Mouse (Mus musculus) lung, embryonic 14.5 days (tissue): ENCODE measurements at regions not wholly inside any gene's neighbourhood (a gene's known extent, or its start where the extent isn't known, plus 50 kb on each side); places are given as distances from the start of the nearest gene placed in this dataset.
A peak's percentile ranks its signal among the peaks of the same experiment; 100 is the strongest.

Source experiments
- ATAC-seq: fragments of 200-750 bp; cut with Nextera tagmentation; 2 replicates; pipeline ENCODE4 v1.8.0; 2017; ENCODE audit warnings: mild to moderate bottlenecking, moderate TSS enrichment, moderate library complexity; ENCODE audit not compliant: insufficient read depth
- DNase-seq: peaks from one replicate; pipeline ENCODE4 v3.0.0-alpha.2; 2015
- H3K27ac ChIP-seq: fragments of 300-500 bp; sonication (generic); 2 replicates; pipeline ENCODE4 v1.5.1; 2014; ENCODE audit warnings: low read depth, mild to moderate bottlenecking, moderate library complexity
- H3K27me3 ChIP-seq: fragments of 300-500 bp; sonication (generic); 2 replicates; pipeline ENCODE4 v1.6.1; 2014; ENCODE audit warnings: low read length, control low read depth; ENCODE audit not compliant: insufficient read depth
- H3K36me3 ChIP-seq: fragments of 300-500 bp; sonication (generic); 2 replicates; pipeline ENCODE4 v1.6.1; 2014; ENCODE audit warnings: control low read depth; ENCODE audit not compliant: insufficient read depth
- H3K4me1 ChIP-seq: fragments of 300-500 bp; sonication (generic); 2 replicates; pipeline ENCODE4 v1.6.1; 2014; ENCODE audit warnings: antibody characterized with exemption, control low read depth; ENCODE audit not compliant: insufficient read depth
- H3K4me2 ChIP-seq: fragments of 300-500 bp; sonication (generic); 2 replicates; pipeline ENCODE4 v1.6.1; 2014; ENCODE audit warnings: mild to moderate bottlenecking
- H3K4me3 ChIP-seq: fragments of 300-500 bp; sonication (generic); 2 replicates; pipeline ENCODE4 v1.5.1; 2014; ENCODE audit warnings: low read depth, low read length
- H3K9ac ChIP-seq: fragments of 300-500 bp; sonication (generic); 2 replicates; pipeline ENCODE4 v1.6.1; 2014
- H3K9me3 ChIP-seq: fragments of 300-500 bp; sonication (generic); 2 replicates; pipeline ENCODE4 v1.6.1; 2016; ENCODE audit warnings: low read depth, low read length, control low read depth
- CTCF ChIP-seq: IDR thresholded peaks from 2 replicates; pipeline ENCODE4 v1.5.1; 2016; ENCODE audit warnings: antibody characterized with exemption, low read depth
- WGBS: fragments of 180-500 bp; shearing (Covaris S2); extraction: QIAGEN DNeasy Blood & Tissue Kit; methylation state at CpG from one replicate; pipeline ENCODE4 v1.1.7; 2014; 5-methylcytosine and 5-hydroxymethylcytosine counted together

- H3K4me3 ChIP-seq = no peak overlapping the region
- H3K4me1 ChIP-seq = no peaks in the 10 kb centered on the region
- no peak overlapping the region for H3K27ac ChIP-seq
- 0 out of 2 replicates have a peak overlapping the region, but pooled peaks have one; percentile 18 for H3K4me2 ChIP-seq
- H3K36me3 ChIP-seq = no peaks in the 10 kb centered on the region
- TF ChIP-seq CTCF = no peak
- DNase-seq (no peak), ATAC-seq (no peak)
- H3K9ac ChIP-seq = no peak overlapping the region
- 20% methylated on average over 5 of the region's 5 CpGs for WGBS
- H3K9me3 ChIP-seq = no peaks in the 10 kb centered on the region
- H3K27me3 ChIP-seq = no peaks in the 10 kb centered on the region
Measured at GRCm38 (mm10) chr2:18617520-18617919, 54.7 kb upstream of the Commd3 start.

- ATAC-seq (no peak), DNase-seq (no peak)
- Histone ChIP-seq H3K9ac (no peak overlapping the region), H3K9me3 (no peaks in the 10 kb centered on the region), H3K36me3 (no peaks in the 10 kb centered on the region), H3K4me3 (peak overlapping the region; percentile 43), H3K27me3 (peaks cover 58% of the 10 kb centered on the region), H3K4me1 (peaks cover 11% of the 10 kb centered on the region), H3K4me2 (peak overlapping the region; percentile 73), H3K27ac (no peak overlapping the region)
- TF ChIP-seq CTCF = no peak
- WGBS = 4% methylated on average over 10 of the region's 10 CpGs
Measured at GRCm38 (mm10) chr2:18609868-18610185, 62.4 kb upstream of the Commd3 start.

GRCm38 (mm10) chr2:18609075-18609867 lies 62.9 kb upstream of the Commd3 start:
- ATAC-seq (peak; percentile 62; the same call in 1 of the 2 replicates), DNase-seq (no peak)
- peaks cover 11% of the 10 kb centered on the region for H3K4me1 ChIP-seq
- 1% methylated on average over 51 of the region's 51 CpGs for WGBS
- no peaks in the 10 kb centered on the region for H3K9me3 ChIP-seq
- H3K36me3 ChIP-seq = no peaks in the 10 kb centered on the region
- peak overlapping the region; percentile 43 for H3K4me3 ChIP-seq
- peak overlapping the region; percentile 73 for H3K4me2 ChIP-seq
- no peak overlapping the region for H3K27ac ChIP-seq
- peaks cover 58% of the 10 kb centered on the region for H3K27me3 ChIP-seq
- H3K9ac ChIP-seq = peak overlapping the region; percentile 47; the same call in 1 of the 2 replicates
- no peak for TF ChIP-seq CTCF

GRCm38 (mm10) chr2:18608260-18609074 lies 63.7 kb upstream of the Commd3 start:
- TF ChIP-seq CTCF = no peak
- peaks cover 58% of the 10 kb centered on the region for H3K27me3 ChIP-seq
- DNase-seq = peak; percentile 56
- WGBS = under 1% methylated on average over 29 of the region's 29 CpGs
- no peaks in the 10 kb centered on the region for H3K36me3 ChIP-seq
- H3K9ac ChIP-seq = peak overlapping the region; percentile 47
- H3K4me2 ChIP-seq = peak overlapping the region; percentile 73
- peak; percentile 86 for ATAC-seq
- H3K4me3 ChIP-seq = peak overlapping the region; percentile 43
- H3K4me1 ChIP-seq = peaks cover 11% of the 10 kb centered on the region
- no peak overlapping the region for H3K27ac ChIP-seq
- no peaks in the 10 kb centered on the region for H3K9me3 ChIP-seq

GRCm38 (mm10) chr2:18607586-18608259 lies 64.5 kb upstream of the Commd3 start:
- under 1% methylated on average over 13 of the region's 14 CpGs for WGBS
- DNase-seq (no peak), ATAC-seq (0 out of 2 replicates have a peak, but pooled peaks have one; percentile 41)
- Histone ChIP-seq H3K36me3 (no peaks in the 10 kb centered on the region), H3K9me3 (no peaks in the 10 kb centered on the region), H3K4me1 (peaks cover 11% of the 10 kb centered on the region), H3K27me3 (peaks cover 58% of the 10 kb centered on the region), H3K9ac (peak overlapping the region; percentile 47; the same call in 1 of the 2 replicates), H3K27ac (no peak overlapping the region), H3K4me3 (peak overlapping the region; percentile 43), H3K4me2 (peak overlapping the region; percentile 73)
- no peak for TF ChIP-seq CTCF

GRCm38 (mm10) chr2:18607088-18607487 lies 65.1 kb upstream of the Commd3 start:
- H3K27ac ChIP-seq = no peak overlapping the region
- H3K36me3 ChIP-seq = no peaks in the 10 kb centered on the region
- WGBS = 6% methylated on average over 6 of the region's 6 CpGs
- no peak for TF ChIP-seq CTCF
- no peaks in the 10 kb centered on the region for H3K9me3 ChIP-seq
- peaks cover 11% of the 10 kb centered on the region for H3K4me1 ChIP-seq
- peak overlapping the region; percentile 73 for H3K4me2 ChIP-seq
- no peak for ATAC-seq
- H3K4me3 ChIP-seq = no peak overlapping the region
- no peak for DNase-seq
- H3K27me3 ChIP-seq = peaks cover 56% of the 10 kb centered on the region
- no peak overlapping the region for H3K9ac ChIP-seq

GRCm38 (mm10) chr2:18592221-18592620 lies 80.0 kb upstream of the Commd3 start:
- no peak for ATAC-seq
- H3K4me2 ChIP-seq = no peak overlapping the region

More at GRCm38 (mm10) chr2:18592221-18592620, 80.0 kb upstream of the Commd3 start:
- 59% methylated on average over 4 of the region's 4 CpGs for WGBS
- H3K27ac ChIP-seq = no peak overlapping the region
- no peaks in the 10 kb centered on the region for H3K27me3 ChIP-seq
- no peak for TF ChIP-seq CTCF
- H3K4me3 ChIP-seq = no peak overlapping the region
- DNase-seq = no peak
- no peaks in the 10 kb centered on the region for H3K4me1 ChIP-seq
- no peaks in the 10 kb centered on the region for H3K9me3 ChIP-seq
- H3K9ac ChIP-seq = no peak overlapping the region
- H3K36me3 ChIP-seq = no peaks in the 10 kb centered on the region
